Mouse (Mus musculus): ENCODE measurements around the gene Baz1b. TPM values are rescaled to one million over a fixed set of nuclear protein-coding genes. Genes with fewer than 3 reads are reported as not detected.
"Not testable (repeated sequence)": the region's sequence is repeated elsewhere in the genome, so short reads cannot be mapped to it uniquely, and the experiment has no call there.

Baz1b gene
- polyA plus RNA-seq, 1 experiment from 2014 or later: 40.4 TPM

- peaks cover 91% of the 10 kb centered on the region for H3K36me3 ChIP-seq
Measured at GRCm38 (mm10) chr5:135202763-135203162, 15.7 kb downstream of the Baz1b start.

GRCm38 (mm10) chr5:135208197-135208596, 21.1 kb downstream of the Baz1b start:
- H3K4me2 ChIP-seq: no peak overlapping the region
- H3K27ac ChIP-seq: no peak overlapping the region
- H3K9ac ChIP-seq: no peak overlapping the region
- no peak overlapping the region for H3K4me3 ChIP-seq (replicated peaks)
- WGBS: 88% methylated on average over 1 of the region's 1 CpGs
- no peaks in the 10 kb centered on the region for H3K4me1 ChIP-seq
- no peak for ATAC-seq (replicated peaks; ENCODE audit: low FRiP score)
- no peaks in the 10 kb centered on the region for H3K27me3 ChIP-seq
- no peaks in the 10 kb centered on the region for H3K9me3 ChIP-seq (replicated peaks)
- H3K36me3 ChIP-seq: peaks cover 96% of the 10 kb centered on the region

More at GRCm38 (mm10) chr5:135202763-135203162, 15.7 kb downstream of the Baz1b start:
- no peaks in the 10 kb centered on the region for H3K9me3 ChIP-seq (replicated peaks)
- H3K27me3 ChIP-seq: no peaks in the 10 kb centered on the region
- no peak for ATAC-seq (replicated peaks; ENCODE audit: low FRiP score)
- no peak overlapping the region for H3K4me2 ChIP-seq
- H3K27ac ChIP-seq: no peak overlapping the region
- no peaks in the 10 kb centered on the region for H3K4me1 ChIP-seq
- H3K4me3 ChIP-seq (replicated peaks): no peak overlapping the region
- no peak overlapping the region for H3K9ac ChIP-seq
- WGBS: 70% methylated on average over 3 of the region's 3 CpGs

- WGBS: 89% methylated on average over 6 of the region's 6 CpGs
- Histone ChIP-seq H3K36me3 (peaks cover 97% of the 10 kb centered on the region), H3K27me3 (no peaks in the 10 kb centered on the region), H3K4me2 (no peak overlapping the region), H3K4me1 (no peaks in the 10 kb centered on the region), H3K4me3 (replicated peaks) (no peak overlapping the region), H3K9me3 (replicated peaks) (no peaks in the 10 kb centered on the region), H3K27ac (no peak overlapping the region), H3K9ac (no peak overlapping the region)
- ATAC-seq (replicated peaks; ENCODE audit: low FRiP score): no peak
Measured at GRCm38 (mm10) chr5:135216871-135217270, 29.8 kb downstream of the Baz1b start.

GRCm38 (mm10) chr5:135220941-135221340, 33.9 kb downstream of the Baz1b start:
- Histone ChIP-seq H3K36me3 (peaks cover 94% of the 10 kb centered on the region), H3K9me3 (replicated peaks) (no peaks in the 10 kb centered on the region), H3K4me2 (no peak overlapping the region), H3K27me3 (no peaks in the 10 kb centered on the region), H3K4me3 (replicated peaks) (no peak overlapping the region), H3K4me1 (no peaks in the 10 kb centered on the region; the same call in 1 of the 2 replicates), H3K27ac (no peak overlapping the region), H3K9ac (no peak overlapping the region)
- ATAC-seq (replicated peaks; ENCODE audit: low FRiP score): no peak

GRCm38 (mm10) chr5:135222066-135222465, 35.0 kb downstream of the Baz1b start:
- ATAC-seq (replicated peaks; ENCODE audit: low FRiP score): no peak
- Histone ChIP-seq H3K27ac (no peak overlapping the region), H3K4me3 (replicated peaks) (no peak overlapping the region), H3K4me1 (no peaks in the 10 kb centered on the region; the same call in 1 of the 2 replicates), H3K27me3 (no peaks in the 10 kb centered on the region), H3K9ac (no peak overlapping the region), H3K9me3 (replicated peaks) (no peaks in the 10 kb centered on the region), H3K4me2 (no peak overlapping the region), H3K36me3 (peaks cover 92% of the 10 kb centered on the region)
- 94% methylated on average over 7 of the region's 7 CpGs for WGBS

GRCm38 (mm10) chr5:135224169-135224568, 37.1 kb downstream of the Baz1b start:
- Histone ChIP-seq H3K9ac (no peak overlapping the region), H3K4me3 (replicated peaks) (no peak overlapping the region), H3K27ac (no peak overlapping the region), H3K4me2 (no peak overlapping the region), H3K9me3 (replicated peaks) (no peaks in the 10 kb centered on the region), H3K36me3 (peaks cover 91% of the 10 kb centered on the region), H3K4me1 (no peaks in the 10 kb centered on the region; the same call in 1 of the 2 replicates), H3K27me3 (no peaks in the 10 kb centered on the region)
- ATAC-seq (replicated peaks; ENCODE audit: low FRiP score): no peak
- whole genome bisulfite sequencing: 82% methylated on average over 3 of the region's 3 CpGs

GRCm38 (mm10) chr5:135225879-135226278, 38.8 kb downstream of the Baz1b start:
- not testable (repeated sequence) for H3K27me3 ChIP-seq; H3K27ac ChIP-seq; H3K4me3 ChIP-seq (replicated peaks); H3K9me3 ChIP-seq (replicated peaks); ATAC-seq (replicated peaks; ENCODE audit: low FRiP score); H3K4me2 ChIP-seq; H3K9ac ChIP-seq; H3K4me1 ChIP-seq
- peaks cover 92% of the 10 kb centered on the region for H3K36me3 ChIP-seq
- WGBS: 90% methylated on average over 4 of the region's 4 CpGs

- H3K4me3 ChIP-seq (replicated peaks): no peak overlapping the region
- WGBS: 86% methylated on average over 4 of the region's 4 CpGs
- no peak overlapping the region for H3K4me2 ChIP-seq
- no peaks in the 10 kb centered on the region for H3K9me3 ChIP-seq (replicated peaks)
- H3K27me3 ChIP-seq: no peaks in the 10 kb centered on the region
- H3K27ac ChIP-seq: no peak overlapping the region
- ATAC-seq (replicated peaks; ENCODE audit: low FRiP score): no peak
- no peak overlapping the region for H3K9ac ChIP-seq
- no peaks in the 10 kb centered on the region for H3K4me1 ChIP-seq
- H3K36me3 ChIP-seq: peaks cover 92% of the 10 kb centered on the region
Measured at GRCm38 (mm10) chr5:135230186-135230585, 43.1 kb downstream of the Baz1b start.

- H3K4me3 ChIP-seq (replicated peaks): no peak overlapping the region
- ATAC-seq (replicated peaks; ENCODE audit: low FRiP score): no peak
- H3K4me1 ChIP-seq: no peaks in the 10 kb centered on the region
Measured at GRCm38 (mm10) chr5:135233166-135233920, 46.3 kb downstream of the Baz1b start.

GRCm38 (mm10) chr5:135236571-135236970, 49.5 kb downstream of the Baz1b start:
- Histone ChIP-seq H3K9ac (no peak overlapping the region), H3K4me3 (replicated peaks) (no peak overlapping the region), H3K27ac (no peak overlapping the region), H3K36me3 (peaks cover 100% of the 10 kb centered on the region), H3K9me3 (replicated peaks) (no peaks in the 10 kb centered on the region), H3K4me2 (no peak overlapping the region), H3K27me3 (no peaks in the 10 kb centered on the region), H3K4me1 (no peaks in the 10 kb centered on the region)
- no peak for ATAC-seq (replicated peaks; ENCODE audit: low FRiP score)
- 29% methylated on average over 2 of the region's 2 CpGs for WGBS

More at GRCm38 (mm10) chr5:135233166-135233920, 46.3 kb downstream of the Baz1b start:
- Histone ChIP-seq H3K4me2 (no peak overlapping the region), H3K9me3 (replicated peaks) (no peaks in the 10 kb centered on the region), H3K27me3 (no peaks in the 10 kb centered on the region), H3K27ac (no peak overlapping the region), H3K36me3 (peaks cover 97% of the 10 kb centered on the region), H3K9ac (no peak overlapping the region)
- WGBS: 84% methylated on average over 8 of the region's 8 CpGs

GRCm38 (mm10) chr5:135238832-135239231, 51.8 kb downstream of the Baz1b start:
- ATAC-seq (replicated peaks; ENCODE audit: low FRiP score): no peak
- 87% methylated on average over 2 of the region's 2 CpGs for WGBS
- no peak overlapping the region for H3K4me3 ChIP-seq (replicated peaks)

GRCm38 (mm10) chr5:135241474-135241873, 54.4 kb downstream of the Baz1b start:
- Histone ChIP-seq H3K4me2 (no peak overlapping the region), H3K4me1 (no peaks in the 10 kb centered on the region)

More at GRCm38 (mm10) chr5:135238832-135239231, 51.8 kb downstream of the Baz1b start:
- Histone ChIP-seq H3K4me1 (no peaks in the 10 kb centered on the region), H3K36me3 (peaks cover 100% of the 10 kb centered on the region), H3K27ac (no peak overlapping the region), H3K9me3 (replicated peaks) (no peaks in the 10 kb centered on the region), H3K27me3 (no peaks in the 10 kb centered on the region), H3K4me2 (no peak overlapping the region), H3K9ac (no peak overlapping the region)

More at GRCm38 (mm10) chr5:135241474-135241873, 54.4 kb downstream of the Baz1b start:
- no peak for ATAC-seq (replicated peaks; ENCODE audit: low FRiP score)
- Histone ChIP-seq H3K27me3 (no peaks in the 10 kb centered on the region), H3K9ac (no peak overlapping the region), H3K27ac (no peak overlapping the region), H3K4me3 (replicated peaks) (no peak overlapping the region), H3K36me3 (peaks cover 100% of the 10 kb centered on the region), H3K9me3 (replicated peaks) (no peaks in the 10 kb centered on the region)
- 85% methylated on average over 1 of the region's 1 CpGs for WGBS

Data from kidney, embryonic 15.5 days (tissue).